Mouse (Mus musculus): ENCODE results near the gene 1700028K03Rik. TPM values are rescaled to one million over a fixed set of nuclear protein-coding genes. Genes with fewer than 3 reads are reported as not detected.

1700028K03Rik gene
- 0.27 and 0.37 TPM in 2 replicates for polyA plus RNA-seq (2012; rRNA removed)

DNA sequence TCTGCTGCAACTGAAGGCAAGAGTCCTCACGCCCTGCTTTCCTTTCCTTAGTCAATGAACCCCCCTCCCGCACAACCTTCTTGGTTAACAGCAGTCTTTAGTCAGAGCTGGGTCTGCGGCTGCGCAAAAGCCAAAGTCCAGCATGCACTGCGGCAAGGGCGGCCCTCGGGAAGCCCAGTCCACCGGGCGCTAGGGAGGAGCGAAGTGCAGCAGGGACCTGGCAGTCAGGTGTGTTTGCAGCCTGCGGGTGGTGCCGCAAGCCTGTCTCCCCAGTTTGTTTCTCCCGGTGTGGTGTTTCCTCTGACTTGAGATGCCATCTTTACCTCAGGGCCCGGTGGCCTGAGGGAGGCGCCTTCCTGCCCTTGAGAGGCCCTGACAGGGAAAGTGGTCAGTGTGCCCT lies at the start of gene 1700028K03Rik:
TSS of gene 1700028K03Rik (plus strand) at position 129 of the 400 bp plus-strand sequence.

GRCm38 (mm10) chr5:107507321-107507720 lies 27.2 kb upstream of the 1700028K03Rik start, which contains the start of gene Gm42669:
Gm42669 (plus strand) TSS chr5:107507621.

DNA sequence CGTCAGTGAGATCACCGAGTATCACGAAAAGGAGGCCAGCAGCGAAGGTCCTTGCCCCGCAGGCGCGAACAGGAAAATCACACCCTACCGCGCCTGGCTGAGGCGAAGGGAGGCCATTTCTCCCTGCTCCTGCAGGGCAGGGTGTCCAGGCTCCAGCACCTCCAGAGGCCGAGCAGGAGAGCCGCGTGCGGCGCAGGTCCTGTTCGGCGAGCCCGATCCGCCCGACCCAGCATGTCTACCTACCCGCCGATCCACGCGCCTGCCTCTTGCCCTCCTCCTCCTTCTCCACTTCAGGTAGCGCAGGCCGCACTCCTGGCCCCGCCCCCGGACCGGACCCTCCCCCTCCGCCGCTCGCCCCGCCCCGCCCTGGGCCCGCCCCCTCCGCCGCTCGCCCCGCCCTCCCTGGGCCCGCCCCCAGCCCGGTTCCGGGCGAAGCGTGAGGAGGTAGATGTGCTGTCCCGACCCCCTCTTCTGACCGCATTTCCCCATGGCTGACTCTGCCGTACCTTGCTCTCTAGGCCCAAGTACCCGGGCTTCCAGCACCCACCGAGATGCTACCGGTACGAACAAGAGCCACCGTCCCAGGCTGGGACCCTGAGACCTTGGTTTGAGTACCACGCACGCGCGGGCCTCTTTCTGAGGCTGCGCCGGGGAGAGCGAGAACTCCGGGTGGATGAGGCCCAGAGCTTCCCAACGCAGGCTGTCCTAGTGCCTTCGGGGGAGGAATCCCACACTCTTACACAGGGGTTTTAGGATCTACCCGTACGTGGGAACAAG lies 63.0 kb downstream of the 1700028K03Rik start, which contains the start of the genes Rpap2 and Glmn:
TSS of gene Rpap2 (plus strand) at position 73 of the 777 bp plus-strand sequence.
TSS of gene Glmn (minus strand) at position 588 of the 777 bp plus-strand sequence.

Other genes with a start within 250 kb of the 1700028K03Rik start
- 3.7 and 4.2 TPM in 2 replicates for gene Tgfbr3, start 245.1 kb upstream of the 1700028K03Rik start, polyA plus RNA-seq (2012; rRNA removed)
- 6.3 and 6.4 TPM in 2 replicates for gene Brdt, start 203.6 kb upstream of the 1700028K03Rik start, polyA plus RNA-seq (2012; rRNA removed)
- gene Ephx4, start 132.0 kb upstream of the 1700028K03Rik start, polyA plus RNA-seq (2012; rRNA removed), result 10.0 and 10.3 TPM in 2 replicates
- gene Lpcat2b, start 103.2 kb upstream of the 1700028K03Rik start, polyA plus RNA-seq (2012; rRNA removed), result 0.03 TPM in 1 of 2 replicates, not detected in the other
- gene Btbd8, start 96.7 kb upstream of the 1700028K03Rik start, polyA plus RNA-seq (2012; rRNA removed), result 24.9 and 26.3 TPM in 2 replicates
- 0.23 and 0.45 TPM in 2 replicates for gene Gm42669, start 27.1 kb upstream of the 1700028K03Rik start, polyA plus RNA-seq (2012; rRNA removed)
- gene Rpap2, start 62.7 kb downstream of the 1700028K03Rik start, polyA plus RNA-seq (2012; rRNA removed), result 12.0 and 13.0 TPM in 2 replicates
- gene Glmn, start 63.2 kb downstream of the 1700028K03Rik start, polyA plus RNA-seq (2012; rRNA removed), result 20.4 and 21.7 TPM in 2 replicates
- gene Gfi1, start 191.3 kb downstream of the 1700028K03Rik start, polyA plus RNA-seq (2012; rRNA removed), result 0.05 and 0.09 TPM in 2 replicates